Mouse (Mus musculus) limb, embryonic 12.5 days (tissue): ENCODE results near the gene Nars2. TPM values are rescaled to one million over a fixed set of nuclear protein-coding genes. Genes with fewer than 3 reads are reported as not detected.

ENCODE experiments used
- ATAC-seq: fragments of 200-750 bp; cut with Nextera tagmentation; 2 replicates; pipeline ENCODE4 v1.8.0; 2017; ENCODE audit warnings: low read depth, moderate TSS enrichment; ENCODE audit not compliant: insufficient number of reproducible peaks, insufficient read depth, low FRiP score, low TSS enrichment
- H3K27ac ChIP-seq: fragments of 300-500 bp; sonication (generic); 2 replicates; pipeline ENCODE4 v1.5.1; 2016; ENCODE audit warnings: mild to moderate bottlenecking, moderate library complexity
- H3K27me3 ChIP-seq: fragments of 300-500 bp; sonication (generic); 2 replicates; pipeline ENCODE4 v1.6.1; 2016; ENCODE audit warnings: mild to moderate bottlenecking, moderate library complexity
- H3K36me3 ChIP-seq: fragments of 300-500 bp; sonication (generic); 2 replicates; pipeline ENCODE4 v1.6.1; 2016; ENCODE audit warnings: mild to moderate bottlenecking, moderate library complexity
- H3K4me1 ChIP-seq: fragments of 300-500 bp; sonication (generic); replicated peaks from 2 replicates; pipeline ENCODE4 v1.6.1; 2016
- H3K4me2 ChIP-seq: fragments of 300-500 bp; sonication (generic); 2 replicates; pipeline ENCODE4 v1.6.1; 2016; ENCODE audit warnings: mild to moderate bottlenecking, moderate library complexity
- H3K4me3 ChIP-seq: fragments of 300-500 bp; sonication (generic); replicated peaks from 2 replicates; pipeline ENCODE4 v1.5.1; 2016; ENCODE audit warnings: mild to moderate bottlenecking
- H3K9ac ChIP-seq: fragments of 300-500 bp; sonication (generic); replicated peaks from 2 replicates; pipeline ENCODE4 v1.6.1; 2016; ENCODE audit warnings: mild to moderate bottlenecking, moderate library complexity
- H3K9me3 ChIP-seq: fragments of 300-500 bp; sonication (generic); 2 replicates; pipeline ENCODE4 v1.6.1; 2016; ENCODE audit warnings: mild to moderate bottlenecking, moderate library complexity
- WGBS: fragments of 180-500 bp; shearing (Covaris S2); methylation state at CpG from one replicate; pipeline ENCODE4 v1.1.7; 2016; 5-methylcytosine and 5-hydroxymethylcytosine counted together
- polyA plus RNA-seq: library from polyadenylated mRNA; unstranded; fragments of >200 nt; fragmentation: Nextera tagmentation; extraction: Ambion mirVana; gene quantifications from 2 replicates; pipeline ENCODE4 v1.2.1, GENCODE M21; 2016

Gene Nars2
- polyA plus RNA-seq, 1 experiment from 2014 or later, result 24.1 TPM

GRCm38 (mm10) chr7:97018005-97018404, 66.7 kb downstream of the Nars2 start:
- no peak overlapping the region for H3K4me2 ChIP-seq
- H3K27me3 ChIP-seq, result no peaks in the 10 kb centered on the region
- H3K36me3 ChIP-seq, result no peaks in the 10 kb centered on the region
- H3K9me3 ChIP-seq, result peaks cover 4% of the 10 kb centered on the region; the same call in 1 of the 2 replicates
- ATAC-seq, result no peak
- H3K4me1 ChIP-seq, result no peaks in the 10 kb centered on the region
- 85% methylated on average over 4 of the region's 4 CpGs for WGBS
- H3K9ac ChIP-seq, result no peak overlapping the region
- no peak overlapping the region for H3K4me3 ChIP-seq
- H3K27ac ChIP-seq, result no peak overlapping the region

GRCm38 (mm10) chr7:97018418-97018817, 67.1 kb downstream of the Nars2 start:
- 90% methylated on average over 3 of the region's 3 CpGs for WGBS
- peaks cover 4% of the 10 kb centered on the region; the same call in 1 of the 2 replicates for H3K9me3 ChIP-seq
- H3K4me1 ChIP-seq, result no peaks in the 10 kb centered on the region
- no peak overlapping the region for H3K9ac ChIP-seq
- no peaks in the 10 kb centered on the region for H3K27me3 ChIP-seq
- H3K4me3 ChIP-seq, result no peak overlapping the region
- no peak for ATAC-seq
- no peak overlapping the region for H3K27ac ChIP-seq
- H3K4me2 ChIP-seq, result no peak overlapping the region
- no peaks in the 10 kb centered on the region for H3K36me3 ChIP-seq

GRCm38 (mm10) chr7:97019303-97019702, 68.0 kb downstream of the Nars2 start:
- H3K27ac ChIP-seq, result no peak overlapping the region
- no peak for ATAC-seq
- H3K4me3 ChIP-seq, result no peak overlapping the region
- no peaks in the 10 kb centered on the region for H3K27me3 ChIP-seq
- 87% methylated on average over 1 of the region's 1 CpGs for WGBS
- H3K4me1 ChIP-seq, result no peaks in the 10 kb centered on the region
- H3K36me3 ChIP-seq, result no peaks in the 10 kb centered on the region
- no peak overlapping the region for H3K4me2 ChIP-seq
- no peak overlapping the region for H3K9ac ChIP-seq
- H3K9me3 ChIP-seq, result peaks cover 4% of the 10 kb centered on the region; the same call in 1 of the 2 replicates

GRCm38 (mm10) chr7:97026772-97027358, 75.6 kb downstream of the Nars2 start:
- Histone ChIP-seq H3K4me2 (no peak overlapping the region), H3K27ac (no peak overlapping the region), H3K9ac (no peak overlapping the region), H3K27me3 (no peaks in the 10 kb centered on the region), H3K9me3 (no peaks in the 10 kb centered on the region), H3K4me3 (no peak overlapping the region), H3K36me3 (no peaks in the 10 kb centered on the region), H3K4me1 (no peaks in the 10 kb centered on the region)
- ATAC-seq, result no peak
- 94% methylated on average over 5 of the region's 5 CpGs for WGBS

- H3K27ac ChIP-seq, result no peak overlapping the region
- WGBS, result 93% methylated on average over 10 of the region's 10 CpGs
- no peaks in the 10 kb centered on the region for H3K9me3 ChIP-seq
- H3K36me3 ChIP-seq, result no peaks in the 10 kb centered on the region
- no peak for ATAC-seq
- no peak overlapping the region for H3K4me3 ChIP-seq
- H3K9ac ChIP-seq, result no peak overlapping the region
- no peaks in the 10 kb centered on the region for H3K27me3 ChIP-seq
- no peak overlapping the region for H3K4me2 ChIP-seq
- H3K4me1 ChIP-seq, result no peaks in the 10 kb centered on the region
Observed at GRCm38 (mm10) chr7:97029151-97029550, 77.8 kb downstream of the Nars2 start.

- Histone ChIP-seq H3K36me3 (no peaks in the 10 kb centered on the region), H3K27me3 (no peaks in the 10 kb centered on the region), H3K4me3 (no peak overlapping the region), H3K4me2 (no peak overlapping the region), H3K9me3 (no peaks in the 10 kb centered on the region), H3K9ac (no peak overlapping the region), H3K27ac (no peak overlapping the region), H3K4me1 (no peaks in the 10 kb centered on the region)
- ATAC-seq, result no peak
- 76% methylated on average over 2 of the region's 2 CpGs for WGBS
Observed at GRCm38 (mm10) chr7:97032412-97032811, 81.1 kb downstream of the Nars2 start.

GRCm38 (mm10) chr7:97039641-97040040, 88.3 kb downstream of the Nars2 start:
- Histone ChIP-seq H3K36me3 (peaks cover 14% of the 10 kb centered on the region), H3K9ac (no peak overlapping the region), H3K4me3 (no peak overlapping the region), H3K4me2 (no peak overlapping the region), H3K4me1 (no peaks in the 10 kb centered on the region), H3K27ac (no peak overlapping the region), H3K9me3 (no peaks in the 10 kb centered on the region), H3K27me3 (no peaks in the 10 kb centered on the region)
- WGBS, result 89% methylated on average over 4 of the region's 4 CpGs
- no peak for ATAC-seq

- no peak overlapping the region for H3K4me3 ChIP-seq
- no peak overlapping the region for H3K4me2 ChIP-seq
- 86% methylated on average over 6 of the region's 6 CpGs for WGBS
- H3K9ac ChIP-seq, result no peak overlapping the region
- ATAC-seq, result no peak
- no peaks in the 10 kb centered on the region for H3K27me3 ChIP-seq
- no peaks in the 10 kb centered on the region for H3K9me3 ChIP-seq
- H3K36me3 ChIP-seq, result peaks cover 14% of the 10 kb centered on the region
- H3K4me1 ChIP-seq, result no peaks in the 10 kb centered on the region
- no peak overlapping the region for H3K27ac ChIP-seq
Observed at GRCm38 (mm10) chr7:97041868-97042449, 90.7 kb downstream of the Nars2 start.

- no peaks in the 10 kb centered on the region for H3K27me3 ChIP-seq
- H3K4me3 ChIP-seq, result no peak overlapping the region
- WGBS, result 94% methylated on average over 1 of the region's 1 CpGs
- H3K9me3 ChIP-seq, result no peaks in the 10 kb centered on the region
- no peak overlapping the region for H3K9ac ChIP-seq
- no peak overlapping the region for H3K4me2 ChIP-seq
- no peak overlapping the region for H3K27ac ChIP-seq
- no peaks in the 10 kb centered on the region for H3K4me1 ChIP-seq
- peaks cover 14% of the 10 kb centered on the region for H3K36me3 ChIP-seq
- ATAC-seq, result no peak
Observed at GRCm38 (mm10) chr7:97042981-97043380, 91.7 kb downstream of the Nars2 start.

- H3K4me1 ChIP-seq, result no peaks in the 10 kb centered on the region
- peaks cover 9% of the 10 kb centered on the region; the same call in 1 of the 2 replicates for H3K36me3 ChIP-seq
- H3K9ac ChIP-seq, result no peak overlapping the region
- H3K4me2 ChIP-seq, result no peak overlapping the region
- ATAC-seq, result no peak
- no peaks in the 10 kb centered on the region for H3K9me3 ChIP-seq
- no peak overlapping the region for H3K27ac ChIP-seq
- 91% methylated on average over 2 of the region's 2 CpGs for WGBS
- H3K27me3 ChIP-seq, result no peaks in the 10 kb centered on the region
- H3K4me3 ChIP-seq, result no peak overlapping the region
Observed at GRCm38 (mm10) chr7:97060966-97061365, 109.7 kb downstream of the Nars2 start.

- no peak for ATAC-seq
- Histone ChIP-seq H3K4me2 (no peak overlapping the region), H3K4me3 (no peak overlapping the region), H3K9ac (no peak overlapping the region), H3K27me3 (no peaks in the 10 kb centered on the region), H3K4me1 (no peaks in the 10 kb centered on the region), H3K27ac (no peak overlapping the region), H3K36me3 (no peaks in the 10 kb centered on the region), H3K9me3 (no peaks in the 10 kb centered on the region)
- 84% methylated on average over 3 of the region's 3 CpGs for WGBS
Observed at GRCm38 (mm10) chr7:97071512-97071911, 120.2 kb downstream of the Nars2 start.

- H3K4me2 ChIP-seq, result no peak overlapping the region
- 78% methylated on average over 5 of the region's 5 CpGs for WGBS
- no peak overlapping the region for H3K9ac ChIP-seq
- no peak overlapping the region for H3K4me3 ChIP-seq
- no peaks in the 10 kb centered on the region for H3K4me1 ChIP-seq
- no peaks in the 10 kb centered on the region for H3K27me3 ChIP-seq
- ATAC-seq, result no peak
- H3K9me3 ChIP-seq, result no peaks in the 10 kb centered on the region
- no peak overlapping the region for H3K27ac ChIP-seq
- H3K36me3 ChIP-seq, result no peaks in the 10 kb centered on the region
Observed at GRCm38 (mm10) chr7:97072061-97072460, 120.8 kb downstream of the Nars2 start.
